Mouse (Mus musculus): Measurements from ENCODE around the gene Ubr4.

GRCm38 (mm10) chr4:139535719-139536118 lies 183.3 kb downstream of the Ubr4 start:
- TF ChIP-seq MAX (IDR thresholded peaks at IDR 0.05; ENCODE audit: low read length) (no peak), RCOR1 (IDR thresholded peaks at IDR 0.05; ENCODE audit: low read depth, low read length) (no peak), CTCF (IDR thresholded peaks at IDR 0.05 in 2 of 3, conservative IDR thresholded peaks at IDR 0.05 in 1 of 3; ENCODE audit: control insufficient read depth in 1 of 3, insufficient read depth in 1 of 3, low read depth in 2 of 3, low read length in 3 of 3, poor library complexity in 1 of 3, severe bottlenecking in 1 of 3) (no peak), CHD1 (IDR thresholded peaks at IDR 0.05; ENCODE audit: low read depth, low read length) (no peak)

Measured in MEL (cell line).